In the genomic region with DNA sequence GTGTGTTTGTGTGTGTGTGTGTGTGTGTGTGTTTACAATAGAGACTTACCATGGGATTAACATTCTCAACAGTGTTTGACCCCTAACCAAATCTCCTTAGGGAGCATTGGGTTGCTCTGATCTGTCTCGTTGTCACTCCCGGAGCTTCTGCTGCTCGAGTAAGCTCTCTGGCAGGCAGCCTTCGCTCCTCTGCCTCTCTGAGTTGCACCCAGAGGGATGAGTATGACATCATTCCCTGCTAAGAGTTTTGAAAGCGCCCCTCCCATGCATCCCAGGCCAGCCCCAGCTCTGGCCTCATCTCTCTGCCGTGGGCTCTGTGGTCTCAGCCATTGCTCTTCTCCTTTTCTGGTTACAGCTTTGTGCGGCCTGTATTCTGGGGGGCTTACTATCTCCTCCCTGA, we compare ENCODE assay signal across 16 mouse cellular contexts. TPM values are rescaled to one million over a fixed set of nuclear protein-coding genes. Genes with fewer than 3 reads are reported as not detected.
DNase-seq lines count a peak whose midpoint lies in the region; ATAC-seq and TF ChIP-seq lines count a peak whose summit lies in the region.
"Had no signal": no experiment of that assay in that cellular context is flagged by ENCODE, and none has a peak within 500 bp of the region (broad histone marks: within the 10 kb centered on the region; RNA-seq: fewer than 3 reads in every experiment).

No protein-coding gene starts in this region.

- no peaks in the 10 kb centered on the region for H3K27me3 ChIP-seq in embryonic facial prominence, embryonic 12.5 days
- H3K27me3 ChIP-seq in embryonic facial prominence, embryonic 10.5 days (replicated peaks; ENCODE audit: low read depth, poor library complexity, severe bottlenecking) = peaks cover 2% of the 10 kb centered on the region; the same call in 1 of the 2 replicates
- H3K27me3 ChIP-seq in small intestine, adult 2 months (ENCODE audit: control insufficient read depth, insufficient read depth, low read length) = no peaks in the 10 kb centered on the region

- 53% methylated on average over 7 of the region's 7 CpGs for WGBS in embryonic facial prominence, embryonic 12.5 days
- 62% methylated on average over 7 of the region's 7 CpGs for WGBS in embryonic facial prominence, embryonic 10.5 days
- WGBS in small intestine, adult 2 months = 64% methylated on average over 7 of the region's 7 CpGs

- no peak; the same call in 1 of the 2 replicates for ATAC-seq in embryonic facial prominence, embryonic 12.5 days (ENCODE audit: insufficient number of reproducible peaks, insufficient read depth, low FRiP score, low TSS enrichment)
- ATAC-seq in granulocyte monocyte progenitor cell, adult 5-6 weeks (replicated peaks; ENCODE audit: poor library complexity, severe bottlenecking) = peak; percentile 18
- ATAC-seq: midbrain, embryonic 13.5 days had no signal

- no peak for TF ChIP-seq CTCF in small intestine, adult 2 months (IDR thresholded peaks at IDR 0.05; ENCODE audit: extremely low read depth, insufficient read length, insufficient replicate concordance, low read depth, low read length)

- peaks cover 32% of the 10 kb centered on the region for H3K4me1 ChIP-seq in embryonic facial prominence, embryonic 12.5 days
- H3K4me1 ChIP-seq in embryonic facial prominence, embryonic 10.5 days = peaks cover 59% of the 10 kb centered on the region
- H3K4me1 ChIP-seq in small intestine, adult 2 months (ENCODE audit: control insufficient read depth, insufficient read depth, insufficient read length, low read length) = no peaks in the 10 kb centered on the region

- no peak overlapping the region for H3K4me2 ChIP-seq in embryonic facial prominence, embryonic 12.5 days (replicated peaks)
- H3K4me2 ChIP-seq: liver, embryonic 13.5 days; midbrain, embryonic 13.5 days had no signal

- TF ChIP-seq POLR2A in small intestine, adult 2 months (IDR thresholded peaks at IDR 0.05; ENCODE audit: low read depth, low read length) = no peak

- no peak for DNase-seq in embryonic facial prominence, embryonic 10.5 days (ENCODE audit: low spot score)
- peak; percentile 33 to 63 for DNase-seq in lung, postnatal 4 days
- no peak for DNase-seq in lung, postnatal 14 days
- DNase-seq in adrenal gland, adult 18-20 months (ENCODE audit: low spot score in 2 of 2) = no peak
- no peak for DNase-seq in embryo, embryonic 10 days (ENCODE audit: low spot score)
- DNase-seq: adrenal gland, postnatal 14 days; cerebellum, adult 18-20 months; kidney, adult 8-10 months; liver, embryonic 13.5 days; spleen, adult 18-20 months; thymus, postnatal 25 days had no signal

- no peaks in the 10 kb centered on the region for H3K36me3 ChIP-seq in embryonic facial prominence, embryonic 12.5 days
- H3K36me3 ChIP-seq in embryonic facial prominence, embryonic 10.5 days (replicated peaks) = no peaks in the 10 kb centered on the region
- no peaks in the 10 kb centered on the region for H3K36me3 ChIP-seq in small intestine, adult 2 months (ENCODE audit: control insufficient read depth, insufficient read depth, low read length)
- H3K36me3 ChIP-seq: G1E; liver, embryonic 13.5 days; midbrain, embryonic 13.5 days had no signal

- no peaks in the 10 kb centered on the region for H3K9me3 ChIP-seq in embryonic facial prominence, embryonic 12.5 days
- no peaks in the 10 kb centered on the region for H3K9me3 ChIP-seq in embryonic facial prominence, embryonic 10.5 days
- H3K9me3 ChIP-seq: G1E; liver, embryonic 13.5 days; midbrain, embryonic 13.5 days had no signal

- H3K27ac ChIP-seq in embryonic facial prominence, embryonic 12.5 days = peak overlapping the region; percentile 41; the same call in 1 of the 2 replicates
- no peak overlapping the region for H3K27ac ChIP-seq in embryonic facial prominence, embryonic 10.5 days (replicated peaks)
- H3K27ac ChIP-seq in small intestine, adult 2 months (ENCODE audit: insufficient read depth, low read depth, low read length) = 0 out of 2 replicates have a peak overlapping the region, but pooled peaks have one; percentile 7
- H3K27ac ChIP-seq: liver, embryonic 13.5 days; midbrain, embryonic 13.5 days had no signal

- H3K9ac ChIP-seq in embryonic facial prominence, embryonic 12.5 days = no peak overlapping the region
- H3K9ac ChIP-seq: liver, embryonic 13.5 days; midbrain, embryonic 13.5 days had no signal

- H3K4me3 ChIP-seq in embryonic facial prominence, embryonic 12.5 days = no peak overlapping the region
- H3K4me3 ChIP-seq in embryonic facial prominence, embryonic 10.5 days = no peak overlapping the region
- no peak overlapping the region for H3K4me3 ChIP-seq in small intestine, adult 2 months (ENCODE audit: low read depth, low read length)
- H3K4me3 ChIP-seq: liver, embryonic 13.5 days; midbrain, embryonic 13.5 days had no signal

RNA-seq across cellular contexts. Expression of gene Wnt11, which starts 33.8 kb away (rescaled TPM):
- polyA plus RNA-seq in embryonic facial prominence, embryonic 12.5 days (2016; fragmentation: Nextera tagmentation; extraction: Ambion mirVana) = 24.3 and 25.7 TPM in 2 replicates
- polyA plus RNA-seq in embryonic facial prominence, embryonic 10.5 days (2016; fragmentation: Nextera tagmentation; extraction: Ambion mirVana) = 2.0 TPM in 2 replicates
- not detected in 2 replicates for total RNA-seq in granulocyte monocyte progenitor cell, adult 5-6 weeks (2014; fragmentation: Nextera tagmentation)
- not detected in 2 replicates for total RNA-seq in granulocyte monocyte progenitor cell, adult 5-6 weeks (2017)
- polyA plus RNA-seq in small intestine, adult 2 months (2012; rRNA removed) = 2.8 and 18.6 TPM in 2 replicates
- total RNA-seq in adrenal gland, adult 18-20 months (2021) = 1 to 10 TPM in 1 of 2 experiments, under 1 TPM in 1; 0.86 to 3.8 TPM
- total RNA-seq: G1E had no signal
- polyA plus RNA-seq: G1E had no signal

Comparison
In these comparisons a context has a peak if more than half of its experiments do, and no peak if none do; other contexts are left out.
1. DNase-seq: peak in lung, postnatal 4 days (2 of 2); none in embryonic facial prominence, embryonic 10.5 days (single experiment), lung, postnatal 14 days (single experiment), adrenal gland, adult 18-20 months (0 of 2) and embryo, embryonic 10 days (single experiment).